Mouse (Mus musculus) forebrain, postnatal 0 days (tissue): ENCODE measurements around the gene Ago4. TPM values are rescaled to one million over a fixed set of nuclear protein-coding genes. Genes with fewer than 3 reads are reported as not detected.
A peak's percentile ranks its signal among the peaks of the same experiment; 100 is the strongest.

Experiments
- ATAC-seq: fragments of 200-750 bp; cut with Nextera tagmentation; 2 replicates; pipeline ENCODE4 v1.8.0; 2017; ENCODE audit warnings: mild to moderate bottlenecking, moderate library complexity
- DNase-seq: peaks from one replicate; pipeline ENCODE4 v3.0.0-alpha.2; 2015
- H3K27ac ChIP-seq: fragments of 300-500 bp; sonication (generic); 2 replicates; pipeline ENCODE4 v1.5.1; 2014; ENCODE audit warnings: low read depth, mild to moderate bottlenecking, antibody characterized with exemption, low read length, moderate library complexity, mixed read lengths
- H3K27me3 ChIP-seq: fragments of 300-500 bp; sonication (generic); 2 replicates; pipeline ENCODE4 v1.6.1; 2014; ENCODE audit warnings: mild to moderate bottlenecking, low read length, mixed read lengths; ENCODE audit not compliant: insufficient read depth
- H3K36me3 ChIP-seq: fragments of 300-500 bp; sonication (generic); 2 replicates; pipeline ENCODE4 v1.6.1; 2014; ENCODE audit warnings: mild to moderate bottlenecking, moderate library complexity; ENCODE audit not compliant: insufficient read depth
- H3K4me1 ChIP-seq: fragments of 300-500 bp; sonication (generic); 2 replicates; pipeline ENCODE4 v1.6.1; 2014; ENCODE audit warnings: antibody characterized with exemption; ENCODE audit not compliant: insufficient read depth
- H3K4me2 ChIP-seq: fragments of 300-500 bp; sonication (generic); 2 replicates; pipeline ENCODE4 v1.6.1; 2014; ENCODE audit warnings: low read depth, mild to moderate bottlenecking, moderate library complexity
- H3K4me3 ChIP-seq: fragments of 300-500 bp; sonication (generic); 2 replicates; pipeline ENCODE4 v1.5.1; 2014; ENCODE audit warnings: low read depth, low read length, mixed read lengths
- H3K9ac ChIP-seq: fragments of 300-500 bp; sonication (generic); 2 replicates; pipeline ENCODE4 v1.6.1; 2014; ENCODE audit warnings: mild to moderate bottlenecking
- H3K9me3 ChIP-seq: fragments of 300-500 bp; sonication (generic); 2 replicates; pipeline ENCODE4 v1.6.1; 2016; ENCODE audit warnings: low read length
- CTCF ChIP-seq: sonication (generic); IDR thresholded peaks from 2 replicates; pipeline ENCODE4 v1.5.1; 2016; ENCODE audit warnings: antibody characterized with exemption, control low read depth, low read depth
- WGBS: fragments of 180-500 bp; shearing (Covaris S2); extraction: QIAGEN DNeasy Blood & Tissue Kit; methylation state at CpG from one replicate; pipeline ENCODE4 v1.1.7; 2014; 5-methylcytosine and 5-hydroxymethylcytosine counted together
- polyA plus RNA-seq: library from polyadenylated mRNA; unstranded; fragments of >200 nt; fragmentation: Nextera tagmentation; extraction: Ambion mirVana; gene quantifications from 2 replicates; pipeline ENCODE4 v1.2.1, GENCODE M21; 2015
- total RNA-seq: library from RNA; depleted of rRNA; stranded (reverse); fragments of >200 nt; gene quantifications from 2 replicates; pipeline ENCODE4 v1.2.3, GENCODE M21; 2014

Ago4 gene
- total and polyA plus RNA-seq, 2 experiments from 2014 or later: 3.1 to 11.6 TPM

- Histone ChIP-seq H3K27ac (no peak overlapping the region), H3K4me2 (no peak overlapping the region), H3K4me1 (peaks cover 3% of the 10 kb centered on the region; the same call in 1 of the 2 replicates), H3K9ac (no peak overlapping the region), H3K36me3 (0 out of 2 replicates have a peak, but pooled peaks cover 2% of the 10 kb centered on the region), H3K4me3 (no peak overlapping the region), H3K27me3 (no peaks in the 10 kb centered on the region), H3K9me3 (no peaks in the 10 kb centered on the region)
- ATAC-seq: no peak
- DNase-seq: no peak
- 93% methylated on average over 5 of the region's 5 CpGs for WGBS
- TF ChIP-seq CTCF: 0 out of 2 replicates have a peak, but pooled peaks have one; percentile 8
These were observed 6.4 kb downstream of the Ago4 start for GRCm38 (mm10) chr4:126526828-126527227.

DNA sequence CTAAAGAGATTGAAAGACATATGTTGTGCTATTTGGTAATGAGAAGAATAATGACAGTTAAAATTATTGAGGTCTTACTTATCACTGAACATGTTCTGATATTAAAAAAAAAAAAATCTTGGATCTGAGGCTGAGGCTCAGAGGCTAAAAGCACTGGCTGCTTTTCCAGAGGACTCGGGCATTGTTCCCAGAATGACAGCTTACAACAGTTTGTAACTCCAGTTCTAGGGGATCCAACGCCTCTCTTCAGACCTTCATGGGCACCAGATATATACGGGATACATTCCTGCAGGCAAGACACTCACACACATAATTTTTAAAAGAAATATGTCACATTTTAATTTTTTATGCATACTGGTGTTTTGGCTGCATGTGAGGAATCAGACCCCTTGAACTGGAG, 7.1 kb downstream of the Ago4 start:
- 69% methylated on average over 3 of the region's 3 CpGs for WGBS
- ATAC-seq: no peak
- no peak for DNase-seq

DNA sequence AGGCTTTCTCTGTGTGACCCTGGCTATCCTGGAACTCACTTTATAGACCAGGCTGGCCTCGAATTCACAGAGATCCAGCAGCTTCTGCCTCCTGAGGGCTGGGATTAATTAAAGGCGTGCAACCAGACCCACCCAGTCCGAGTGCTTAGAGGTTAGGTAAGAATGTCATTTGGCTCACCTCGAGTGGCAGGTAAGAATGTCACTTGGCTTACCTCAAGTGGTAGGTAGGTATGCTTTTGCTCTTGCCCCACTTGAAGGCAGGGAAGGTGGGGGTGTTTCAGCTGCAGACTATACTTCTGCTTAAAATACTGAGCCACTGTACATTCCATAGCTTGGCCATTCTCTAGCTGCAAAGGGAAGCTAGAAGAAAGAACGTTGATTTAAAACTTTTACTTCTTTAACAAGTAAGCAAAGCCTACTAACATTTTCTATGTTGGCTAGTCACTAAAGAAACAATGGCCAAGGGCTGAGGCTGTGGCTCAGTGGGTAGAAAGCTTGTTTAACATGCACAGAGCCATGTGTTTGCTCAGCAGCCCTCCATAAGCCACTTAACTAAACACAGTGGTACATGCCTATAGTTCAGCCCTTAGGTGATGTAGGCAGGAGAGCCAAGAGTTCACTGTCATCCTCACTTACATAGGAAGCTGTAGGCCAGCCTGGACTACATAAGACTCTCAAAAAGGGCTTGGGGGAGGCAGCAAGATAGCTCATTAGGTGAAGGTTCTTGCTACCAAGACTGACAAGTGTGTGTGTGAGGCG, 20.8 kb downstream of the Ago4 start:
- Histone ChIP-seq H3K9me3 (no peaks in the 10 kb centered on the region), H3K27ac (no peak overlapping the region), H3K36me3 (peaks cover 62% of the 10 kb centered on the region), H3K27me3 (no peaks in the 10 kb centered on the region), H3K4me3 (no peak overlapping the region), H3K4me1 (no peaks in the 10 kb centered on the region), H3K9ac (no peak overlapping the region), H3K4me2 (no peak overlapping the region)
- WGBS: 86% methylated on average over 6 of the region's 6 CpGs
- no peak for ATAC-seq
- no peak for DNase-seq
- no peak for TF ChIP-seq CTCF

More for the DNA sequence above, 7.1 kb downstream of the Ago4 start:
- Histone ChIP-seq H3K27me3 (no peaks in the 10 kb centered on the region), H3K9ac (no peak overlapping the region), H3K27ac (no peak overlapping the region), H3K4me1 (no peaks in the 10 kb centered on the region), H3K4me2 (no peak overlapping the region), H3K9me3 (no peaks in the 10 kb centered on the region), H3K4me3 (no peak overlapping the region), H3K36me3 (0 out of 2 replicates have a peak, but pooled peaks cover 2% of the 10 kb centered on the region)
- no peak for TF ChIP-seq CTCF

GRCm38 (mm10) chr4:126511013-126511412, 22.3 kb downstream of the Ago4 start:
- TF ChIP-seq CTCF: no peak
- no peak for DNase-seq
- H3K27me3 ChIP-seq: no peaks in the 10 kb centered on the region

DNA sequence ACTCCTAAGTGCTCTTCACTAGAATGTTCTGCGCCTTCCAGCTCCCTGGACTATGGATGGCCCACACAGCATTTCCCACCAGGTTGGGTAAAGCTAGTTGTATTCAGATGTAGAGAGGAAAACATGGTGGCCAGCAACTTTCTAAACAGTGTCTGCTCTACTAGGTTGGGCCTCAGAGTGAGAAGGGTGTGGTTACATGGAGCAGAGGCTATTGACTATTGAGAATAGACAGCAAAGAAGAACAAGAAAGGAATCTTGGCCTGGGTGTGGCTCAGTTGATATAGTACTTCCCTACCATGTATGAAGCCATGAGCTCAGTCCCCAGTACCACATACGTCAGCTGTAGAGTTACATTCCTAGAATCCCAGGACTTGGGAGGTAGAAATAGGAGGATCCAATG, 24.2 kb downstream of the Ago4 start:
- H3K9me3 ChIP-seq: no peaks in the 10 kb centered on the region
- 95% methylated on average over 2 of the region's 2 CpGs for WGBS
- no peak overlapping the region for H3K4me3 ChIP-seq
- no peak overlapping the region for H3K4me2 ChIP-seq
- TF ChIP-seq CTCF: no peak
- ATAC-seq (no peak), DNase-seq (no peak)
- peaks cover 60% of the 10 kb centered on the region for H3K36me3 ChIP-seq
- no peak overlapping the region for H3K9ac ChIP-seq
- no peaks in the 10 kb centered on the region for H3K4me1 ChIP-seq
- no peaks in the 10 kb centered on the region for H3K27me3 ChIP-seq
- no peak overlapping the region for H3K27ac ChIP-seq

More at GRCm38 (mm10) chr4:126511013-126511412, 22.3 kb downstream of the Ago4 start:
- Histone ChIP-seq H3K4me3 (no peak overlapping the region), H3K4me1 (no peaks in the 10 kb centered on the region), H3K36me3 (peaks cover 66% of the 10 kb centered on the region), H3K9me3 (no peaks in the 10 kb centered on the region), H3K9ac (no peak overlapping the region), H3K27ac (no peak overlapping the region), H3K4me2 (no peak overlapping the region)
- no peak for ATAC-seq
- WGBS: 86% methylated on average over 5 of the region's 5 CpGs

DNA sequence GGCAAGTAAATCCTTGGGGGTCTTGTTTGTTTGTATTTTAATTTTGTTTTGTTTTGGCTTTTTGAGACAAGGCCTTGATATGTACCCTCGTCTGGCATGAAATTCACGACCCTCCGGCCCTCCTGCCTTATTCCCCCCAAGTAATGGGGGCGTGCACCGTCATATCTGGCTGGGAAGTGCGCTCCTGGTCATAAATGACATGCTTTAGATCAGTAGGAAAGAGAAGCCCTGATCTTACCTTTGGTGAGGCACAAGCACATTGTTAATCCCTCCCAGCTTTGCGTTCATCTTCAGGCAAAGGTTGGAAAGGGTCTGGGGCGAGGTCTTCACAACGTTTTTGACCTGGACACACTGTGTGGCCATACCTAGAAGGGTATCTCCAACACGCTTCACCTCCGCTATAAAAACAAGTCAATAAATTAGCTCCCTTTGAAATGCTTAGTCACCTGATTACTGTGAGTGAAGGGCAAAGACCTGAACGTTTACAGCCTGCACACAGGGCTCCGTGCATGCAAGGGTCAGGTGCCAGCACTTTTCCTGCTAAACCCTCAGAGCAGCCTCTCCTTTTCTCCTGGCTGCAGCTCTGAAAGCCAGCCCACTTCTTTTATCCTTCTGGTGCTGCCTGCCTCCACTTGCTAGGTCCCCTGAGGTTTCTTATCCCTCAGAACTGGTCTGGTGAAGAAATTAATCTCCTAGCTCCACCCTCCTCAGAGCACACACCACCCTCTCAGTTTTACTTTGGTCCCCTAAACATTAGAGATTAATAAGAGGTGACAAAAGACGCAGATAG, 25.0 kb downstream of the Ago4 start:
- Histone ChIP-seq H3K4me3 (no peak overlapping the region), H3K36me3 (peaks cover 63% of the 10 kb centered on the region), H3K9ac (no peak overlapping the region), H3K27ac (no peak overlapping the region), H3K4me1 (no peaks in the 10 kb centered on the region), H3K9me3 (no peaks in the 10 kb centered on the region), H3K27me3 (no peaks in the 10 kb centered on the region), H3K4me2 (no peak overlapping the region)
- DNase-seq: no peak
- ATAC-seq: no peak
- no peak for TF ChIP-seq CTCF
- WGBS: 79% methylated on average over 14 of the region's 14 CpGs

DNA sequence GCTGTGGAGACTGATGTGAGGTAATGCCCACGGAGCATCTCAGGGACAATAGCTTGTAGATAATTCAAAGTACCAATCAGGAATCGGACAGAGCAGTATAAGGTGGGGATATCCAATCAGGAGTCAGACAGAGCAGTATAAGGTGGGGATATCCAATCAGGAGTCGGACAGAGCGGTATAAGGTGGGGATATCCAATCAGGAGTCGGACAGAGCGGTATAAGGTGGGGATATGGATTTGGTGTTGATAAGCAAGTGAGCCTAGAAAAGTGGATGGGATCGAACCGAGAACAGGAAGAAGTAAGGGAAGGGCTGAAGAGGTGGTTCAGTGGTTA, 30.3 kb downstream of the Ago4 start:
- no peak for TF ChIP-seq CTCF
- Histone ChIP-seq H3K36me3 (peaks cover 37% of the 10 kb centered on the region), H3K27ac (no peak overlapping the region), H3K9ac (no peak overlapping the region), H3K9me3 (no peaks in the 10 kb centered on the region), H3K27me3 (no peaks in the 10 kb centered on the region), H3K4me2 (no peak overlapping the region), H3K4me3 (no peak overlapping the region), H3K4me1 (no peaks in the 10 kb centered on the region)
- DNase-seq: no peak
- WGBS: 57% methylated on average over 8 of the region's 8 CpGs
- ATAC-seq: no peak
